Mouse (Mus musculus) midbrain, embryonic 11.5 days (tissue): Measurements from ENCODE around the gene Ern1. TPM values are rescaled to one million over a fixed set of nuclear protein-coding genes. Genes with fewer than 3 reads are reported as not detected.

Experiments used
- ATAC-seq: fragments of 200-750 bp; cut with Nextera tagmentation; 2 replicates; pipeline ENCODE4 v1.8.0; 2017; ENCODE audit warnings: moderate TSS enrichment, moderate library complexity; ENCODE audit not compliant: low FRiP score
- DNase-seq: peaks from one replicate; pipeline ENCODE4 v3.0.0; 2015; ENCODE audit warnings: low spot score; ENCODE audit errors: missing footprints
- H3K27ac ChIP-seq: fragments of 300-500 bp; sonication (generic); 2 replicates; pipeline ENCODE4 v1.5.1; 2014; ENCODE audit warnings: low read depth, low read length
- H3K27me3 ChIP-seq: fragments of 300-500 bp; sonication (generic); 2 replicates; pipeline ENCODE4 v1.6.1; 2014; ENCODE audit warnings: mild to moderate bottlenecking, low read length, moderate library complexity, mixed read lengths; ENCODE audit not compliant: control insufficient read depth, insufficient read depth
- H3K36me3 ChIP-seq: fragments of 300-500 bp; sonication (generic); 2 replicates; pipeline ENCODE4 v1.6.1; 2014; ENCODE audit warnings: mild to moderate bottlenecking, low read length, moderate library complexity, mixed read lengths; ENCODE audit not compliant: control insufficient read depth, insufficient read depth
- H3K4me1 ChIP-seq: fragments of 300-500 bp; sonication (generic); 2 replicates; pipeline ENCODE4 v1.6.1; 2014; ENCODE audit warnings: low read length; ENCODE audit not compliant: control insufficient read depth, insufficient read depth
- H3K4me2 ChIP-seq: fragments of 300-500 bp; sonication (generic); 2 replicates; pipeline ENCODE4 v1.6.1; 2014; ENCODE audit warnings: mild to moderate bottlenecking, moderate library complexity
- H3K4me3 ChIP-seq: fragments of 300-500 bp; sonication (generic); 2 replicates; pipeline ENCODE4 v1.5.1; 2014; ENCODE audit warnings: low read depth, low read length
- H3K9ac ChIP-seq: fragments of 300-500 bp; sonication (generic); 2 replicates; pipeline ENCODE4 v1.6.1; 2014; ENCODE audit warnings: low read length
- H3K9me3 ChIP-seq: fragments of 300-500 bp; sonication (generic); 2 replicates; pipeline ENCODE4 v1.6.1; 2016; ENCODE audit warnings: low read length; ENCODE audit not compliant: control insufficient read depth
- WGBS: fragments of 180-500 bp; shearing (Covaris S2); extraction: QIAGEN DNeasy Blood & Tissue Kit; methylation state at CpG from one replicate; pipeline ENCODE4 v1.1.7; 2014; 5-methylcytosine and 5-hydroxymethylcytosine counted together
- polyA plus RNA-seq: library from polyadenylated mRNA; unstranded; fragments of >200 nt; fragmentation: Nextera tagmentation; extraction: Ambion mirVana; gene quantifications from 2 replicates; pipeline ENCODE4 v1.2.1, GENCODE M21; 2014

The Ern1 gene
- polyA plus RNA-seq, 1 experiment from 2014 or later: 4.6 TPM

DNA sequence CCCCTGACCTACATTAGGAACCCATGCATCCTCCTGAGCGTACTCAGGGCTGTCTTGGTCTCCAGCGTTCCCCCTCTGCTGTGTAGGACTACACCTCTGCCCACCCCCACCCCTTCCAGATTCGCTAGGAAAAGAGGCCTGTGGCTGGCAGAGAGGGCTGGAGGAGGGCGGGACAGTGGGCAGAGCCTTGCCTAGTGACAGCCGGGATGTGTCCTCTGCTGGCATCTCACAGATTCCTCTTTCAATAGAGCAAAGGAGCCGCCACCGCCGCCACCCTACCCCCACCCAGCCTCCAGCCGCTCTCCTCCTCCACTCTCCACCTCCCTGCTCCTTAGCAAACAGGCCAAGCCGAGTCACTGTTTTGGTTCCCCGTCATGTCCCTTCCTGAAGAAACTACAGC is 122.9 kb downstream of the Ern1 start:
- DNase-seq: peak; percentile 89
- H3K4me2 ChIP-seq: peak overlapping the region; percentile 10; the same call in 1 of the 2 replicates
- H3K27ac ChIP-seq: no peak overlapping the region
- no peak overlapping the region for H3K4me3 ChIP-seq
- no peaks in the 10 kb centered on the region for H3K36me3 ChIP-seq
- H3K27me3 ChIP-seq: no peaks in the 10 kb centered on the region
- WGBS: 6% methylated on average over 10 of the region's 11 CpGs
- H3K4me1 ChIP-seq: peaks cover 10% of the 10 kb centered on the region
- ATAC-seq: peak; percentile 62
- H3K9ac ChIP-seq: peak overlapping the region; percentile 11; the same call in 1 of the 2 replicates
- H3K9me3 ChIP-seq: no peaks in the 10 kb centered on the region

DNA sequence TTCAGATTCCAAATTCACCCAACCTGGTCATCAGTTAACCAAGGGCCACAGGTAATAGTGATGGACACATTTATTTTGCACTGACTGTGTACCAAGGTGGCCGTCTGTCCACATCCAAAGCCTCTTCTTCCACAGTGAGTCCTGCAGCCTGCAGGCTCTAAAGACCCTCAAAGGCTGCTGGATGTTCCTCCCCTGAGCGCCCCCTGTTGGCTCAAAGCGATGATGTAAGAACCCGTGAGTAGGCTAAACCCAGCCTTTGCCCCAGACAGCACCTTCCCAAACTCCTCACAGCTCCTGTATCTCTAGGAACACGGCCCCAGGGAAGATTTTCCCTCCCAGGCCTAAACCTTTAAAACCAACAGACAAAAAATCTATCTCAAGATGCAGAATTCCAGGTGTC is 128.3 kb downstream of the Ern1 start:
- 13% methylated on average over 5 of the region's 5 CpGs for WGBS
- Histone ChIP-seq H3K9me3 (no peaks in the 10 kb centered on the region), H3K4me2 (no peak overlapping the region), H3K9ac (no peak overlapping the region), H3K4me3 (no peak overlapping the region), H3K4me1 (no peaks in the 10 kb centered on the region), H3K36me3 (no peaks in the 10 kb centered on the region), H3K27ac (no peak overlapping the region), H3K27me3 (no peaks in the 10 kb centered on the region)
- DNase-seq (no peak), ATAC-seq (no peak)

DNA sequence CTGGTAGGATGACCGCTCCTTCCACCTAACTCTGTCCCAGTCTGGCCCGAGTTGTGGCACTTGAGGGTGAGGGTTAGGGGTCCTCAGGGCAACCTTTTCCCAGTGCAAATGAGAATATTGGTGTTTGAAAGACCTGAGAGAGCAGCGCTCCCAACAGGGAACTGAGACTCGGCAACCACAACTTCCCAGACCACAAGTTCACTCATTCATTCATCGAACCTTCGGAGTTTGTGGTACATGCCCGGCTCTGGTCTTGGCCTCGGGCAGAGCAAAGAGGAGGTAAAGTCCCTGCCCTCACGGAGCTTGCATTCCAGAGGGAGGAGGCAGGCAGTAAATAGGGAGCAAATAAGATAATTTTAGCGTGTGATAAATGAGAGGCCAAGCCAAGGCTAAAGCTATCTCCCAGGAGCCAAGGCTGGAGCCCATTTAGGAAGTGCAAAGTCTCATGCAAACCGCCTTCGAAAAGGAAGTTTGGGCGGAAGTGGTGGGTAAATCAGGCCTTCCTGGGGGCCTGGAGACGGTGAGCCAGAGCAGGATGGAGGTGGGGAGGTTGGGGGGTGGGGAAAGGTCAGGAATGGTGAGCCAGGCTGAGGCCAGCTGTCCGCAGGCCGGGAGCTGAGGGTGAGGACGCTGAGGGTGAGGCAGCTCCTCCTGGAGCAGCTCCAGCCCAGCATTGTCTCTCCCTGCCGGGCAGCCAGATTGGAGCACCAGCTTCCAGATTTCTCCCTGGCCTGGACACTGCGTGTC is 132.1 kb downstream of the Ern1 start:
- Histone ChIP-seq H3K4me1 (no peaks in the 10 kb centered on the region), H3K27me3 (no peaks in the 10 kb centered on the region), H3K36me3 (no peaks in the 10 kb centered on the region), H3K4me3 (no peak overlapping the region), H3K9me3 (no peaks in the 10 kb centered on the region), H3K9ac (no peak overlapping the region), H3K4me2 (no peak overlapping the region), H3K27ac (no peak overlapping the region)
- WGBS: 75% methylated on average over 19 of the region's 19 CpGs
- ATAC-seq (no peak), DNase-seq (no peak)

DNA sequence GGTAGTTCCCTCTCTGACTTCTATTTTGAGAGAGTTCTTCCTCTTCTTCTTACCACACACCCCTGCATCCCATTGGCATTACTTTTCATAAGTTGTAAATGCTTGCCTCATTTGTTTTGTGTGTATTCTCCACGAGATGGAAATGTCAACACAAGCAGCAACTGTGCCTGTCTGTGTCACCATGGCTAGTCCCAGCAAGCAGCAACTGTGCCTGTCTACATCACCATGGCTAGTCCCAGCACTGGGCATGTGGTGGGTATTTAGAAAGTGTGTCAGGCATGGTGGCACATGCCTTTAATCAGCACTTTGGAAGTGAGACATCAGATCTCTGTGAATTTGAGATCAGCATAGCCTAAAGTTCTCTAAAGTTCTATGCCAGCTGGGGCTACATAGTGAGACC is 133.5 kb downstream of the Ern1 start:
- 53% methylated on average over 1 of the region's 1 CpGs for WGBS
- no peak for ATAC-seq
- Histone ChIP-seq H3K9me3 (no peaks in the 10 kb centered on the region), H3K4me3 (no peak overlapping the region), H3K27me3 (no peaks in the 10 kb centered on the region), H3K36me3 (no peaks in the 10 kb centered on the region), H3K4me1 (no peaks in the 10 kb centered on the region), H3K4me2 (no peak overlapping the region), H3K9ac (no peak overlapping the region), H3K27ac (no peak overlapping the region)
- no peak for DNase-seq

DNA sequence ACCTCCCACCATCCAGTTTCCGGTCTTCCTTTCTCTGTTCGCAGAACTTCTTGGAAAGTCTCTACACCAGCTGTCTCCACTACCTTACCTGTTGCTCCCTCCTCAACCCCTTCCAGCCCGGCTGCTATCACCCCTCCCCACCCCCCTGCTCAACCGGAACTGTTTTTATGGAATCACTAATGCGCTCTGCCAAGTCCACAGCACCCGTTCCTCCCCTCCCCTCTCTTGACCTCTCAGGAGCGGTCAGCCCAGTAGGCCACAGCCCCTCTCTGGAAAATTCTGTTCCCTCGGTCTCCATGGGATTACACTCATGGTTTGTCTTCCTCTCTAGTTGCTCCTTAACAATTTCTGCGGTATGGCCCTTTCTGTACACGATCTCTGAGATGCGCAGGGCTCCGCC is 134.5 kb downstream of the Ern1 start, which contains the start of gene Scn4a:
Scn4a (minus strand) TSS at position 101 of the 400 bp plus-strand sequence.
- Histone ChIP-seq H3K4me1 (no peaks in the 10 kb centered on the region), H3K4me3 (no peak within 1 kb of the TSS), H3K9me3 (no peaks in the 10 kb centered on the region), H3K27me3 (no peaks in the 10 kb centered on the region), H3K27ac (no peak within 1 kb of the TSS), H3K36me3 (no peaks in the 10 kb centered on the region), H3K9ac (no peak within 1 kb of the TSS), H3K4me2 (no peak within 1 kb of the TSS)
- DNase-seq (no peak), ATAC-seq (no peak)
- WGBS: 89% methylated on average over 12 of the region's 12 CpGs

DNA sequence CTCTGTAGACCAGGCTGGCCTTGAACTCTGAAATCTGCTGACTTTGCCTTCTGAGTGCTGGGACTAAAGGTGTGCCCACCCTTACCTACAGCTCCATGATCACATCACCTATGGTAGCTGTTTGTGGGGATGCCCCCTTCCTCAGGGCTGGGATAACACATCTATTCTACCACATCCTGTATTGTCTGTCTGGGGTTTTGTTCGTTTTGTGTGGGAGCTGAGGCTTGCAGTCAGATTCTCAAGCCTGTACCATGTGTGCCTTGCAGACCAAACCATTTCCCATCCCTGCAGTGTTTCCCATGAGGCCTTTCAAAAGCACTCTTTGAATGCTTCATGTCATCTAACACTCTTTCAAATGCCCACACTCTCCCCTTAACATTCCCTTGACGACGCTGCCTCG is 135.7 kb downstream of the Ern1 start:
- H3K27ac ChIP-seq: no peak overlapping the region
- no peaks in the 10 kb centered on the region for H3K27me3 ChIP-seq
- H3K4me2 ChIP-seq: no peak overlapping the region
- no peaks in the 10 kb centered on the region for H3K36me3 ChIP-seq
- H3K9me3 ChIP-seq: no peaks in the 10 kb centered on the region
- H3K9ac ChIP-seq: no peak overlapping the region
- no peaks in the 10 kb centered on the region for H3K4me1 ChIP-seq
- 80% methylated on average over 4 of the region's 4 CpGs for WGBS
- no peak overlapping the region for H3K4me3 ChIP-seq
- ATAC-seq (no peak), DNase-seq (no peak)

DNA sequence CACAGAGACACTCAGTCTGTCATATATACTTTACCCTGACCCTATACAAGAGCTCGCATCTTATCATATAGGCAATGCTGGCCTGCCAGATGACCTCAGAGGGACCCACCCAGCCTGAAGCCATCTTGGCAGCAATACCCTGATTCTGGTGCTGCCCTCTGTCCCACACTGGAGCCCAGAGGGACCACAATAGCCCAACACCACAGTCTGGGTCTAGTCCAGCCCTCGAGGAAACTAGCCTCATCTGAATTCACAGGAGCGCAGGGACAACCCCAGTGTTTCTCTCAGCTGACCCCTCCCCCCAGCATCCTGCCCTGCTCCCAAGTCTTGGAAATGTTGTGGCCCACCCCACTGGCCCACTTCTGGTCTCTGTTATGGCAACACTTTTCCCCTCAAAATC is 136.4 kb downstream of the Ern1 start:
- no peak overlapping the region for H3K9ac ChIP-seq
- H3K9me3 ChIP-seq: no peaks in the 10 kb centered on the region
- DNase-seq (no peak), ATAC-seq (no peak)
- H3K36me3 ChIP-seq: no peaks in the 10 kb centered on the region
- H3K27ac ChIP-seq: no peak overlapping the region
- H3K4me2 ChIP-seq: no peak overlapping the region
- H3K27me3 ChIP-seq: no peaks in the 10 kb centered on the region
- H3K4me1 ChIP-seq: no peaks in the 10 kb centered on the region
- H3K4me3 ChIP-seq: no peak overlapping the region
- WGBS: 63% methylated on average over 3 of the region's 3 CpGs

DNA sequence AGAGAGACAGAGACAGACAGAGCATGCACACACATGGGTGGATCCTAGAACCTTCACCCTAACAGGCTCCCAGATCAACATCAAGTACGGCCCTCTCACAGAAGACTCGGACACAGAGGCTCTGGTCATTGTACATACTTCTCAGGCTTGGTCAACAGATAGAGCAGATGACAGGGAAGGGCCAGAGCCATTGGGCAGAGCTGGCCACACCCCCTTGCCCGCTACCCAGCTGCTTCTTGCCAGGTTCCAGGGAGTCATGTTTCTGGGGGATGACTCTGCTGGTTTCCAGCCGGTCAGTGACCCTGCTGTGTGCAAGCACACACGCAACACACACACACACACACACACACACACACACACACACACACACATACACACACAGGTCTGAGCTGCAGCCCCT is 136.8 kb downstream of the Ern1 start:
- no peaks in the 10 kb centered on the region for H3K27me3 ChIP-seq
- ATAC-seq (no peak), DNase-seq (no peak)
- no peaks in the 10 kb centered on the region for H3K36me3 ChIP-seq
- H3K27ac ChIP-seq: no peak overlapping the region
- H3K9ac ChIP-seq: no peak overlapping the region
- 59% methylated on average over 5 of the region's 5 CpGs for WGBS
- no peak overlapping the region for H3K4me2 ChIP-seq
- H3K4me1 ChIP-seq: no peaks in the 10 kb centered on the region
- H3K9me3 ChIP-seq: no peaks in the 10 kb centered on the region
- H3K4me3 ChIP-seq: no peak overlapping the region

DNA sequence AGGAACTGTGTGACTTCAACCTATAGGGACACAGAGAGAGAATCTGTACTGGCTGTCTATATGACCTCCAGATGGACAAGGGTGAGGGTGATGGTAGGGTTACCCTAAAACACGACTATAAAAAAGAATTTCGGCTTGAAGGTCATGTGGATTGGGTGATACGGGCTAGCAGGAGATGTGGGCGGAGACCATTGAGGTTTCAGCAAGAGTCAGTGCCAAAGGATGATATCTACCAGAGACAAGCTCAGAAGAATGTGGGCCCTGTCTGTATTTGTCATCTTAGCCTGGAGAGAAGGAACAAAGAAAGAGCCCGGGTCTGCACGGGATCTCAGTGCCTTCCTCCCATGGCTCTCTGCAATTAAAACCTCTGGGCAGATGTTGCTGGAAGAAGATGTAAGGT is 137.9 kb downstream of the Ern1 start:
- ATAC-seq: no peak
- no peak overlapping the region for H3K9ac ChIP-seq
- no peak for DNase-seq
- H3K4me2 ChIP-seq: no peak overlapping the region
- H3K27me3 ChIP-seq: no peaks in the 10 kb centered on the region
- no peak overlapping the region for H3K27ac ChIP-seq
- no peaks in the 10 kb centered on the region for H3K36me3 ChIP-seq
- H3K4me1 ChIP-seq: peaks cover 6% of the 10 kb centered on the region; the same call in 1 of the 2 replicates
- no peaks in the 10 kb centered on the region for H3K9me3 ChIP-seq
- no peak overlapping the region for H3K4me3 ChIP-seq
- 83% methylated on average over 6 of the region's 6 CpGs for WGBS
